In the genomic region with DNA sequence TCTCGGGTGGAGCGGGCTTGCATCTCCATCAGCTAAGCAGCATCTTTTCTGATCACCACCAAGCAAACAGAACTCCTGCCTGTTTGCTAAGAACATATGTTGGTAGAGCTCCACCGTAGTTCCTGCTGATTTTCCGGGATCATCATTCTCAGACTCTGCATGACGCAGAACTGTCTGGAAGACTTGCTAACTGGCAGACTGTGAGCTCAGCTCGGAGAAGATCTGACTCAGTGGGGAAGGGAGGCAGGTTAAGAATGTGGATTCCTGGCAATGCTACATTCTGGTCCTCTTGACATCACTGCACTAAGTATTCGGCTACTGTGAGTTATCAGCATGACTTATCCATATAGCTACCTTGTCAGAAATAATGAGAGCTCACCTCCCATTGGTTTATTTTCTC, we compare ENCODE assay signal across 14 mouse cellular contexts. TPM values are rescaled to one million over a fixed set of nuclear protein-coding genes. Genes with fewer than 3 reads are reported as not detected.
DNase-seq lines count a peak whose midpoint lies in the region.
"Had no signal": no experiment of that assay in that cellular context is flagged by ENCODE, and none has a peak within 500 bp of the region (broad histone marks: within the 10 kb centered on the region; RNA-seq: fewer than 3 reads in every experiment).

No protein-coding gene starts in this region.

- peak; percentile 53 for DNase-seq in heart, adult 11 months
- DNase-seq in heart, postnatal 25 days (ENCODE audit: low spot score): no peak
- DNase-seq in 3T3-L1 (ENCODE audit: low read depth, low spot score) (peak; percentile 54), NIH3T3 (ENCODE audit: low read depth) (peak; percentile 67)
- DNase-seq in cerebellum, postnatal 25 days: peak; percentile 20 to 37
- DNase-seq in kidney, adult 8-10 months: no peak
- no peak for DNase-seq in gastrocnemius, postnatal 10 days
- DNase-seq: adrenal gland, postnatal 10 days; kidney, adult 11 months; kidney, postnatal 10 days; liver, postnatal 0 days; lung, postnatal 14 days; retina, postnatal 1 day; thymus, postnatal 25 days had no signal

- intact Hi-C loops in heart, postnatal 25 days (cut with DNase I): no loop called here

RNA-seq across cellular contexts. Expression of a gene that starts 44.7 kb away (rescaled TPM):
- 10 to 100 TPM; 18.0 to 22.8 TPM for total RNA-seq in heart, postnatal 25 days (2021)
- 10 to 100 TPM; 15.9 to 27.6 TPM for total RNA-seq in gastrocnemius, postnatal 10 days (2021)

Comparison
In these comparisons a context has a peak if more than half of its experiments do, and no peak if none do; other contexts are left out.
1. DNase-seq: peak in heart, adult 11 months (single experiment), 3T3-L1 (single experiment), NIH3T3 (single experiment) and cerebellum, postnatal 25 days (2 of 2); none in heart, postnatal 25 days (single experiment), kidney, adult 8-10 months (0 of 2) and gastrocnemius, postnatal 10 days (single experiment).